Comparison of ENCODE assay signal across 19 mouse cellular contexts in the genomic region with DNA sequence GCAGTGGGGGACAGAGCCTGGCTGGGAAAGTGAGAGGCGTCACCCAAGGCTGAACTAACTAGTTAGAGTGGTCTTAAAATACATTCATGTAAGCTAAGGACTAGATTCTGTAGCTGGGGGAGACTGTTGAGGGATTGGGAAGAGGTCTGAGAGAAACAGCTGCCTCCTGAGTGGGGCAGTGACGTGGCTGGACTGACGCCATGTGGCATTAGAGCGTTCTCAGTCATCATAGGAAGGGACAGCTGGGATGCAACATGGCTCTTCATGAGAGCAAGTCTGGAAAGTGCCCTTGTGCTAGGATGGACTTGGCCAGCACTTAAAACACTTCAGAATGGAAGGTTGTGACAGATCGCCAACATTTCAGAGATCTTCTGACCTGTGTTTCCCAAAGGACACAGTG. TPM values are rescaled to one million over a fixed set of nuclear protein-coding genes. Genes with fewer than 3 reads are reported as not detected.
"Had no signal": no experiment of that assay in that cellular context is flagged by ENCODE, and none has a peak within 500 bp of the region (broad histone marks: within the 10 kb centered on the region; RNA-seq: fewer than 3 reads in every experiment).

No protein-coding gene starts in this region.

- H3K27me3 ChIP-seq: limb, embryonic 13.5 days; liver, embryonic 13.5 days; neural tube, embryonic 12.5 days; stomach, embryonic 15.5 days had no signal

- H3K4me2 ChIP-seq: limb, embryonic 13.5 days; liver, embryonic 13.5 days; neural tube, embryonic 12.5 days; stomach, embryonic 15.5 days had no signal

- DNase-seq: kidney, adult 8-10 months; kidney, postnatal 25 days; layer of hippocampus, adult 9-11 months; layer of hippocampus, postnatal 36 days; liver, embryonic 13.5 days; lung, adult 18-20 months; lung, postnatal 14 days; midbrain, embryonic 14.5 days; right cerebral cortex, postnatal 4 days; thymus, adult 2 months; thymus, postnatal 25 days had no signal

- H3K36me3 ChIP-seq: limb, embryonic 13.5 days; liver, embryonic 13.5 days; midbrain, embryonic 10.5 days; neural tube, embryonic 12.5 days; stomach, embryonic 15.5 days had no signal

- H3K4me3 ChIP-seq: limb, embryonic 13.5 days; liver, embryonic 13.5 days; midbrain, embryonic 10.5 days; neural tube, embryonic 12.5 days; stomach, embryonic 15.5 days had no signal

- ATAC-seq: intestine, postnatal 0 days had no signal

RNA-seq across cellular contexts. Expression of gene Il1b, which starts 2.1 kb away (rescaled TPM):
- total RNA-seq: layer of hippocampus, adult 18-20 months; layer of hippocampus, postnatal 36 days had no signal
- polyA plus RNA-seq: midbrain, embryonic 10.5 days; midbrain, embryonic 14.5 days; neural tube, embryonic 12.5 days had no signal

RNA-seq across cellular contexts. Expression of gene Il1a, which starts 59.0 kb away (rescaled TPM):
- polyA plus RNA-seq: kidney, embryonic 16.5 days; urinary bladder, adult 2 months had no signal
